Mouse (Mus musculus) brain, embryonic 14.5 days (tissue): ENCODE results near the gene Slc35f3.

Experiments
- CTCF ChIP-seq: fragments of 200-500 bp; IDR thresholded peaks from 2 replicates; pipeline ENCODE4 v1.5.1; 2012; ENCODE audit warnings: inconsistent platforms, mild to moderate bottlenecking, moderate library complexity, borderline replicate concordance; ENCODE audit not compliant: insufficient read depth, insufficient read length; ENCODE audit errors: extremely low read depth
- POLR2A ChIP-seq: fragments of 200-500 bp; IDR thresholded peaks from 2 replicates; pipeline ENCODE4 v1.6.1; 2012; ENCODE audit warnings: mild to moderate bottlenecking, inconsistent platforms, borderline replicate concordance; ENCODE audit not compliant: poor library complexity, insufficient read depth, insufficient read length, severe bottlenecking; ENCODE audit errors: extremely low read depth

DNA sequence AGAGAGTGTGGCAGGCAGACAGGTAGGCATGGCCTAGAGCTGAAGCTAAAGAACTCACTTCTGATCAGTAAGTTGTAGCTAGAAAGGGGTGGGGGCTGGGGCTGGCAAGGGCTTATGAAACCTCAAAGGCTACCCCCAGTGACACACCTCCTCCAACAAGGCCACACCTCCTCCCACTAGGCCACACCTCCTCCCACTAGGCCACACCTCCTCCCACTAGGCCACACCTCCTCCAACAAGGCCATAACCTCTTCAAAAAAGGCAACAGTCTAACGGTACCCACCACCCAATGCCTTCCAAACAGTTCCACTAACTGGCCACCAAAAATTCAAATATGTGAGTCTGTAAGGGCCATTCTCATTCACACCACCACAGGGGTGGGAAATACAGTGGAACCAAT, 54.9 kb downstream of the Slc35f3 start:
- TF ChIP-seq CTCF: no peak
- TF ChIP-seq POLR2A: no peak
